Mouse (Mus musculus): Measurements from ENCODE around the gene Tmtc2. TPM values are rescaled to one million over a fixed set of nuclear protein-coding genes. Genes with fewer than 3 reads are reported as not detected.

Tmtc2 gene
- polyA plus RNA-seq, 1 experiment: 0.55 TPM

DNA sequence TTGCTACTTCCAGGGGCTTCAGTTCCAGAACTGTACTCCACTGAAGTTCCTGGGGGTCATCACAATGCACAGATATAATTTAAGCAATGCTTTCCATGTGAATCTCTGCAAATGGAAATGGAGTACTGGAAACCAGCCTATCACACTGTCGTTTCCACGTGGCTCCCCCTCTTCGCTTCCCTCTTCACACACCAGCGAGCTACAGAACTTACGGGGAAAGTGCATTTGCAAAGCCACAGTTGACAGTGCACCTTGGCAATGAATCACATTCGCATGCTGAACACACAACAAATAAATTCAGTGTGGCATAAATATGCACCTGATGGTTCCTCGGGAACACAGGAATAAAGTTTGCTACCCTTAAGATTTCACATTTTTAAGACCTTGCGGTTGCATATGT lies 3.2 kb downstream of the Tmtc2 start:
- H3K4me3 ChIP-seq (ENCODE audit: extremely low read depth, insufficient read depth, insufficient read length): no peak overlapping the region
- peaks cover 7% of the 10 kb centered on the region for H3K4me1 ChIP-seq (ENCODE audit: control insufficient read depth, insufficient read depth, insufficient read length)
- no peaks in the 10 kb centered on the region for H3K36me3 ChIP-seq (ENCODE audit: control insufficient read depth, insufficient read depth, low read length)
- no peak overlapping the region for H3K27ac ChIP-seq (ENCODE audit: insufficient read depth, low read length)
- no peak for DNase-seq (ENCODE audit: low read depth in 1 of 2, low spot score in 2 of 2)
- peaks cover 2% of the 10 kb centered on the region; the same call in 1 of the 2 replicates for H3K27me3 ChIP-seq (ENCODE audit: control insufficient read depth, insufficient read depth, low read length)
- 91% methylated on average over 8 of the region's 8 CpGs for WGBS
- no peak for TF ChIP-seq POLR2A (IDR thresholded peaks at IDR 0.05; ENCODE audit: low read depth, low read length)
- TF ChIP-seq CTCF (IDR thresholded peaks at IDR 0.05; ENCODE audit: extremely low read depth, insufficient read depth, insufficient read length, insufficient replicate concordance): no peak

DNA sequence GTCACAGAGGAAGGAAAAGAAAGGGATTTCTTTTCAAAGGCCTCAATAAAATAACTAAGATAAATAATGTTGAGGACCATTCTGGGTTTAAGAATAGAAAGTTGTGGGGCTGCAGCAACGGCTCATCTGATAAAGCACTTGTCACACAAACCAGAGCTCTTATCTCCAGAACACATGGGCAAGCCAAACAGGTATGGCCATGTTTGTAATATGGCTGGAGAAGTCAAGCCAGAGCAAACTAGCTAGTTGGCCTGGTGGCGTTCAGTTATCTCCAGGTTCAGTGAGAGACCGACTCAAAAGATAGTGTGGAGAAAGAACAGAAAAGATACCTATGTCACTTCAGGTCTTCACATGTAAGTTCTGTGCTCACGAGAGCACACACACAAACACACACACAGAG lies 4.7 kb downstream of the Tmtc2 start:
- Histone ChIP-seq H3K27me3 (ENCODE audit: control insufficient read depth, insufficient read depth, low read length) (peaks cover 2% of the 10 kb centered on the region; the same call in 1 of the 2 replicates), H3K36me3 (ENCODE audit: control insufficient read depth, insufficient read depth, low read length) (no peaks in the 10 kb centered on the region), H3K4me3 (ENCODE audit: extremely low read depth, insufficient read depth, insufficient read length) (no peak overlapping the region), H3K4me1 (ENCODE audit: control insufficient read depth, insufficient read depth, insufficient read length) (peaks cover 4% of the 10 kb centered on the region), H3K27ac (ENCODE audit: insufficient read depth, low read length) (no peak overlapping the region)
- no peak for DNase-seq (ENCODE audit: low read depth in 1 of 2, low spot score in 2 of 2)
- 90% methylated on average over 4 of the region's 4 CpGs for WGBS
- TF ChIP-seq POLR2A (IDR thresholded peaks at IDR 0.05; ENCODE audit: low read depth, low read length) (no peak), CTCF (IDR thresholded peaks at IDR 0.05; ENCODE audit: extremely low read depth, insufficient read depth, insufficient read length, insufficient replicate concordance) (no peak)

DNA sequence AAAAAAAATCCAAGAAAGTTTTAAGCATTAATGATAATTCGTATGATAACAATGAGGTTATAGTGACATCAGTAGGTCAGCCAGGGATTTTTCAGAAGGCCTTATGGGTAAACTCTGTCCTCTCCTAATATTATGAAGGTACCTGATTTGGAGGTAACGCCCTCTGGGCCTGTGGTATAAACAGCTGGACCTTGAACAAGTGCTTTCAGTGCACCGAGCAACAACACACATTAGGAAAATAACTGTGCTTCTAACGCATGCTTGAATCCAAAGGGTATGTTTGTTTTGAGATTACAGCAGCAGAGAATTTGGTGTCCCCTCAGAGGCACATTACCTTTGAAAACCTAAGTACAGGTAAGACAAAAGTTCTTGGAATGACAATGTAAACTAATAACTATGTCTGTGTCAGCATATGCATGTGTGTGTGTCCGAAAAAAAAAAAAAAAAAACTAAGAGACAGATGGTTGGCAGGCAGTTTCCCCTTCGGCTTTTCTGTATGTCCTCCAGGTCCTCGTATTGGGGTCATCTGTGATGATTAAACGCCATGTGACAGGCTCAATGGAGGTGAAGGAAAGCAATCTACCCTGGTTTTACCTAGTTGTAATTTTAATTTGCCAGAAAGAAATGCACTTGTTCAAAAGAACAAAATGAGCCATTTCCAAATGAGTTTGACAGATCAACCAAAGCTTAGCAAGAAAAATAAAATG lies 6.3 kb downstream of the Tmtc2 start:
- DNase-seq (ENCODE audit: low read depth in 1 of 2, low spot score in 2 of 2): no peak
- H3K4me3 ChIP-seq (ENCODE audit: extremely low read depth, insufficient read depth, insufficient read length): no peak overlapping the region
- WGBS: 89% methylated on average over 8 of the region's 8 CpGs
- TF ChIP-seq POLR2A (IDR thresholded peaks at IDR 0.05; ENCODE audit: low read depth, low read length) (no peak), CTCF (IDR thresholded peaks at IDR 0.05; ENCODE audit: extremely low read depth, insufficient read depth, insufficient read length, insufficient replicate concordance) (no peak)
- no peaks in the 10 kb centered on the region for H3K36me3 ChIP-seq (ENCODE audit: control insufficient read depth, insufficient read depth, low read length)
- H3K27me3 ChIP-seq (ENCODE audit: control insufficient read depth, insufficient read depth, low read length): no peaks in the 10 kb centered on the region
- H3K4me1 ChIP-seq (ENCODE audit: control insufficient read depth, insufficient read depth, insufficient read length): no peaks in the 10 kb centered on the region
- no peak overlapping the region for H3K27ac ChIP-seq (ENCODE audit: insufficient read depth, low read length)

DNA sequence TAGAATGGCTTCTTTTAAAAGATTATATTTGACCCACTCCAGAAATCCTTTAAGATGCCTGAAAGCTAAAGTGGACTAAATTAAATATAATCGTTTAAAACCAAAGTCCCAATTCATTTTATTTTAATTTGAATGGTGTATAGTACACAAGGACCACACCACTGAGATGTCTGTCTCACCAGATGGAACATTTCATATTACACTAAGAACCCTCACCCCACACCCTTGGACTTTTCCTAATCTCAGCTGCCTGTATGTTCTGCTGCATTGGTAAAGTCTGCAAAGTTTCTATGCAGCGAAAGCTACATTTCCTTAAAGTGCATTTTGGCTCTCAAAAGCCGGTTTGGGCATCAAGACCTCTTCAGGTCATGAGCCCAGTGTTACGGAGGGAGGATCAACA lies 12.7 kb downstream of the Tmtc2 start:
- Histone ChIP-seq H3K4me3 (ENCODE audit: extremely low read depth, insufficient read depth, insufficient read length) (no peak overlapping the region), H3K27me3 (ENCODE audit: control insufficient read depth, insufficient read depth, low read length) (no peaks in the 10 kb centered on the region), H3K36me3 (ENCODE audit: control insufficient read depth, insufficient read depth, low read length) (no peaks in the 10 kb centered on the region), H3K27ac (ENCODE audit: insufficient read depth, low read length) (no peak overlapping the region), H3K4me1 (ENCODE audit: control insufficient read depth, insufficient read depth, insufficient read length) (no peaks in the 10 kb centered on the region)
- 94% methylated on average over 4 of the region's 4 CpGs for WGBS
- TF ChIP-seq CTCF (IDR thresholded peaks at IDR 0.05; ENCODE audit: extremely low read depth, insufficient read depth, insufficient read length, insufficient replicate concordance): no peak
- TF ChIP-seq POLR2A (IDR thresholded peaks at IDR 0.05; ENCODE audit: low read depth, low read length): no peak
- no peak for DNase-seq (ENCODE audit: low read depth in 1 of 2, low spot score in 2 of 2)

DNA sequence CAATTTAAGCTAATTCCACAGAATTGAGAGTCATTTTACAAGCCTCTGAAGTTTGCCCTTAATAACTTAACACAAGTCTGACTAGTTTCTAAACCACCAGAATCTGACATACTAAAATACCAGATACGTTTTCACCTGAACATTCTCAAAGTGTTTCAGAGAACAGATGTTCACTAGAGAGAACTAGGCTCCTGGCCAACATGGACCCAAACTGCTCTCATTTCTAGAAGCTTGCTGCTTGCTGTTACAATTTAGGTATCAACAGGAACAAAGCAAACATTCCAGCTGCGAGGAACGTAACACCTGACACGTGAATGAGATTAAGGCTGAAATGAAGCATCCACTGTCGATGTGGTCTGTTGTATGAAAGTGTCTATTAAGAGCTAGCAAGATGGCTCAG lies 16.7 kb downstream of the Tmtc2 start:
- DNase-seq (ENCODE audit: low read depth in 1 of 2, low spot score in 2 of 2): no peak
- no peaks in the 10 kb centered on the region for H3K4me1 ChIP-seq (ENCODE audit: control insufficient read depth, insufficient read depth, insufficient read length)
- no peak overlapping the region for H3K4me3 ChIP-seq (ENCODE audit: extremely low read depth, insufficient read depth, insufficient read length)
- H3K36me3 ChIP-seq (ENCODE audit: control insufficient read depth, insufficient read depth, low read length): no peaks in the 10 kb centered on the region
- no peaks in the 10 kb centered on the region for H3K27me3 ChIP-seq (ENCODE audit: control insufficient read depth, insufficient read depth, low read length)
- no peak for TF ChIP-seq POLR2A (IDR thresholded peaks at IDR 0.05; ENCODE audit: low read depth, low read length)
- TF ChIP-seq CTCF (IDR thresholded peaks at IDR 0.05; ENCODE audit: extremely low read depth, insufficient read depth, insufficient read length, insufficient replicate concordance): no peak
- no peak overlapping the region for H3K27ac ChIP-seq (ENCODE audit: insufficient read depth, low read length)
- 86% methylated on average over 5 of the region's 5 CpGs for WGBS

DNA sequence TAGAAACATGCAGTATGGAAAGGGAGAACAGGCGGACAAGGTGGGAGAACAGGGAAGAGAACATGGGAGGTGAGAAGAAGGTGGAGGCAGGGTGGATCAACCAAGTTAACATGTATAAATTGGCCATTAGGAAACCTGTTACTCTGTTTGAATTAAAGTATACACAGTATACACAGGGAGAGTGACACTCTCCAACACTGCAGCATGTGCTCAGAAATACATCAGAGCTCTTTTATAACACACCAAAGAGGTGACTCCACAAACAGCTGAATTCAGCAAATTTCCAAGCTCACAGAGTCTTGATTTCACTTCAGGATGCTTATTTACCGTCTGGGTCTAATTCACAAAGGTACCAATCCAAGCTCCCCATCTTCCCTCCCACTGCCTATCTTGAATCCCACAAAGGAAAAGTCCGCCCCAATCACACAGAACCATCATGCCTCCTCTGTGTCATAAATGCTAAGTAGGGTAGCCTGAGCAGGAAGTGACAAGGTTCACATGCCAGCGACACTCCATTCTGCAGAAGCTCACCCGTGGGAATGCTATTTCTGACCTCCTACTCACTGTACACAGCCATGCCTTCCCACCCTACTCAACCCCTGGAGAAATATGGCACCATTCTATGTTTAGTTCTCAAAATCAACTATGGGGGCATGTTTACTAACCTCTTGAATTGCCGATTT lies 17.2 kb downstream of the Tmtc2 start:
- WGBS: 72% methylated on average over 6 of the region's 6 CpGs
- no peak for DNase-seq (ENCODE audit: low read depth in 1 of 2, low spot score in 2 of 2)
- no peak for TF ChIP-seq CTCF (IDR thresholded peaks at IDR 0.05; ENCODE audit: extremely low read depth, insufficient read depth, insufficient read length, insufficient replicate concordance)
- no peak for TF ChIP-seq POLR2A (IDR thresholded peaks at IDR 0.05; ENCODE audit: low read depth, low read length)

DNA sequence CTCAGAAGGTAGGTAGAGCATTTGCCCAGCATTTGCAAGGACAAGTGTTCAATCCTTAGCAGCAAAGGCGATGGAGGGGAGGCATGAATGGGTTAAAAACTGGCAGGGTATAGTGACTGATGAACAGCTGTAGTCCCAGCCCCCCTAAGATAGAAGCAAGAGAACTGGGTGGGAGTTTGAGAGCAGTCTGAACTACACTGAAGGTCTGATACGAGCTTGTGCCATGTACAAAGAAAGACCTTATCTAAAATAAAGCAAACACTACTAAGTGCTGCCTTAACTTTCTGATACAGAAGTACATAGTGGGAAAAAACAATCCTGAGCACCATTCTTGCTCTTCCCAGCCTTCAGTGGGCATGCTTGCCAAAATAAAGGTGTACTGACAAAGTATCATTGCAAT lies 20.1 kb downstream of the Tmtc2 start:
- Histone ChIP-seq H3K27ac (ENCODE audit: insufficient read depth, low read length) (no peak overlapping the region), H3K4me1 (ENCODE audit: control insufficient read depth, insufficient read depth, insufficient read length) (no peaks in the 10 kb centered on the region), H3K36me3 (ENCODE audit: control insufficient read depth, insufficient read depth, low read length) (no peaks in the 10 kb centered on the region), H3K27me3 (ENCODE audit: control insufficient read depth, insufficient read depth, low read length) (no peaks in the 10 kb centered on the region), H3K4me3 (ENCODE audit: extremely low read depth, insufficient read depth, insufficient read length) (no peak overlapping the region)
- 87% methylated on average over 2 of the region's 2 CpGs for WGBS
- no peak for DNase-seq (ENCODE audit: low read depth in 1 of 2, low spot score in 2 of 2)
- TF ChIP-seq CTCF (IDR thresholded peaks at IDR 0.05; ENCODE audit: extremely low read depth, insufficient read depth, insufficient read length, insufficient replicate concordance) (no peak), POLR2A (IDR thresholded peaks at IDR 0.05; ENCODE audit: low read depth, low read length) (no peak)

More for the DNA sequence above, 17.2 kb downstream of the Tmtc2 start:
- Histone ChIP-seq H3K36me3 (ENCODE audit: control insufficient read depth, insufficient read depth, low read length) (no peaks in the 10 kb centered on the region), H3K27ac (ENCODE audit: insufficient read depth, low read length) (no peak overlapping the region), H3K27me3 (ENCODE audit: control insufficient read depth, insufficient read depth, low read length) (no peaks in the 10 kb centered on the region), H3K4me1 (ENCODE audit: control insufficient read depth, insufficient read depth, insufficient read length) (no peaks in the 10 kb centered on the region), H3K4me3 (ENCODE audit: extremely low read depth, insufficient read depth, insufficient read length) (no peak overlapping the region)

All from spleen, adult 2 months (tissue).